Mouse (Mus musculus) brain, embryonic 14.5 days (tissue): ENCODE measurements around the gene Rab25.

ENCODE experiments used
- CTCF ChIP-seq: fragments of 200-500 bp; IDR thresholded peaks from 2 replicates; pipeline ENCODE4 v1.5.1; 2012; ENCODE audit warnings: inconsistent platforms, mild to moderate bottlenecking, moderate library complexity, borderline replicate concordance; ENCODE audit not compliant: insufficient read depth, insufficient read length; ENCODE audit errors: extremely low read depth
- POLR2A ChIP-seq: fragments of 200-500 bp; IDR thresholded peaks from 2 replicates; pipeline ENCODE4 v1.6.1; 2012; ENCODE audit warnings: mild to moderate bottlenecking, inconsistent platforms, borderline replicate concordance; ENCODE audit not compliant: poor library complexity, insufficient read depth, insufficient read length, severe bottlenecking; ENCODE audit errors: extremely low read depth

DNA sequence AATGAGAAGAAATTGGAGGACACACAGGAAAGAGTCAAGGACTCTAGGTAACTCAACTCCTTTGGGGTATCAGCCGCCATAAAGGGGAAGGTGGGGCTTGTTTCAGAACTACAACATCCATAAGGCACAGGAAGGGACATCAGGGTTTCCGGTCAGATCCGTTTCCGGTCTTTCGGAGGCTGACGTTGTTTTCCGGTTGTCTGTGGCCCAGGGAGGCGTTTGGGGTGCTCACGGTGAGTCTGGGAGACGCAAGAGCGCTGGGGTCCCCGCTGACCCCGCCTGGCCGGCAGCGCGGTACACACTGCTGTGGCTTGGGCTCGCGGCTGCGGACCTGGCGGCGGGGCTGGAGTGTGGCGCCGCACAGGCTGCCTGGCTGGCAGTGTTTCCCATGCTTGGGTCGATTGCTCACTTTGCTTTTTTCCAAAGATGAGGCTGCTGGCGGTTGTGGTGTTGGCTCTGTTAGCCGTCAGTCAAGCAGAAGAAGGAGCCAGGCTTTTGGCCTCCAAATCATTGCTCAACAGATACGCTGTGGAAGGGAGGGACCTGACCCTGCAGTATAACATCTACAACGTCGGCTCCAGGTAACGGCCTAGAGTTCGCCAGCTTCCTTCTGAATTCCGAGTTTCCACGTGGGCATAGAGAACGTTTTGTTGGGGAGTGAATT lies 31.5 kb upstream of the Rab25 start:
- TF ChIP-seq POLR2A = peak; percentile 43; the same call in 1 of the 2 replicates
- TF ChIP-seq CTCF = no peak
